Mouse (Mus musculus): ENCODE data around the gene Cenpb.

DNA sequence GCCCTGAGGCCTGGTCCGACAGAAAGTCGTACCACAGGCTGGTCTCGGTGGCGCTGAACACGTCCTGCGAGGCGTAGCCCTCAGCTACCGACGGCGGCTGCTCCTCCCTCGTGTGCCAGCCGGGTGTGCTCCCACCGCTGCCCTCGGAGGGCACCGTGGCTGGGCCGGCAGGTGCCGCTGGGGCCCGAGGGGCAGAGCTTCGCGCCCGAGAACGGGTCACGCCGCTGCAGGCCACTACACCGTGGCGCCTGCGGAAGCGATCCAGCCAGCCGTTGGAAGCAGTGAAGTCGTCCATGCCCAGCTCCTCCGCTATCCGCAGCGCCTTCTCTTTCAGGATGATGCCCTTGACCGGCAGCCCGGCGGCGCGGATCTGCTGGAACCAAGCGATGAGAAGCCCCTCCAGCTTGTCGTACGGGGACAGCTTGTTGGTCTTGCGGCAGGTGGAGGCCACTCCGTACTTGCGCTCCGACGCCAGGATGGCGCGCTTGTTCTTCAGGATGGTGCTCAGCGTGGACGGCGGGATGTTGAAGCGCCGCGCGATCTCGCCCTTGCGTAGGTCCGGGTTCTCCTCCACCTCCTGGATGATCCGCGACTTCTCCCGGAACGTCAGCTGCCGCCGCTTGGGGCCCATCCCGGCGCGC is 501 bp downstream of the Cenpb start:
- TF ChIP-seq CTCF (IDR thresholded peaks at IDR 0.05; ENCODE audit: control insufficient read depth, insufficient read depth, low read length), result no peak
- 0 out of 2 replicates have a peak, but pooled peaks have one; percentile 38 for TF ChIP-seq POLR2A (IDR thresholded peaks at IDR 0.05; ENCODE audit: borderline replicate concordance, control insufficient read depth, low read depth, low read length)

Measured in bone marrow, adult 2 months (tissue).